Mouse (Mus musculus): ENCODE results near the gene Usp20.

DNA sequence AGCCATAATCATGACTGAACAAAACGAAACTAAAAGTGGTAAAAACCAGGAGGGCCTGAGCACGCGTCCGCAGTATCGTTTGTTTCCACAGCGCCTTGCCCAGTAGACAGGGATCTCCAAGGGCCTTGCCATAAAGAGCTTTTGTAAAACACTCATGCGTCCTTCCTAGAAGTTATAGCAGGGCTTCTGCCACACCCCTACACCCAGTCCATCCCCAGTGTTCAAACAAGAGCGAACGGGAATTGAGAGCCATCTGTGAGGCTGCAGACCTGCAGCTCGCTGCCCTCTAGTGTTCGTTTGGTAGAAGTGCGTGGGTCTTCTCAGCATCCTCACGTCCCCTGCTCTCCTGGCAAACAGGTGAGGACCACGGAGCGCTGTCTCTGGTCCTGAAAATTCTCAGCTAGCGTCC is 39.5 kb upstream of the Usp20 start:
- TF ChIP-seq POLR2A (IDR thresholded peaks at IDR 0.05; ENCODE audit: insufficient read depth, low read depth, low read length) (no peak), CTCF (IDR thresholded peaks at IDR 0.05; ENCODE audit: insufficient read depth, low read depth, low read length) (peak; percentile 92)

Data from olfactory bulb, adult 2 months (tissue).